Mouse (Mus musculus) ES-Bruce4 (cell line): ENCODE data around the gene Fam114a1.

ENCODE experiments used
- CTCF ChIP-seq: IDR thresholded peaks from one replicate; pipeline ENCODE4 v1.8.1; 2011; ENCODE audit warnings: low read depth, low read length
- EP300 ChIP-seq: IDR thresholded peaks from 2 replicates; pipeline ENCODE4 v1.6.1; 2011; ENCODE audit warnings: low read depth, low read length; ENCODE audit not compliant: insufficient read depth
- POLR2A ChIP-seq: IDR thresholded peaks from one replicate; pipeline ENCODE4 v1.8.1; 2011; ENCODE audit warnings: low read length; ENCODE audit not compliant: insufficient read depth

DNA sequence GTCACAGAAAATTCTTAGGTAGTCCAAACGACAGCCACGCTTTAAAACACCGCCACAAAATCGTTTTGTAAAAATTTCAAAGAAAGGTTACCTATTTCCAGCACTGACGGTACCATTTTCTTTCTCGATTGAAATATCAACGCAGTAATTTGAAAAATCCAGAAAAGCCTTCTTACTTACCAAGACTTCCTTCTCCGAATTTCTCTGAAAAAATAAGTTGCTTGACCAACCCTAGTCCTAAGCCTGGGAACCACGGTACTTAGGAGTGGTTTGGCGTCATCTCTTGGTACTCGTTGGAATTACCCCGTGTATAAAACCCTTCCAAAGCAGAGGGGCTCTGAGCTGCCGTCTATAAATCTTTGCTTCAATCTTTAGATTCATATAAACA is 10.0 kb upstream of the Fam114a1 start, which contains the start of gene Tlr6:
- TF ChIP-seq EP300, result no peak
- TF ChIP-seq CTCF, result no peak
- no peak for TF ChIP-seq POLR2A
